Mouse (Mus musculus) embryonic facial prominence, embryonic 11.5 days (tissue): ENCODE measurements around the gene Dnajc12. TPM values are rescaled to one million over a fixed set of nuclear protein-coding genes. Genes with fewer than 3 reads are reported as not detected.
"Not testable (repeated sequence)": the region's sequence is repeated elsewhere in the genome, so short reads cannot be mapped to it uniquely, and the experiment has no call there.

Experiments
- ATAC-seq: fragments of 200-750 bp; cut with Nextera tagmentation; replicated peaks from 2 replicates; pipeline ENCODE4 v1.8.0; 2017; ENCODE audit warnings: low read depth; ENCODE audit not compliant: insufficient number of reproducible peaks, low FRiP score, low TSS enrichment
- DNase-seq: peaks from one replicate; pipeline ENCODE4 v3.0.0-alpha.2; 2015; ENCODE audit warnings: low spot score
- H3K27ac ChIP-seq: fragments of 300-500 bp; sonication (generic); replicated peaks from 2 replicates; pipeline ENCODE4 v1.5.1; 2014; ENCODE audit warnings: mild to moderate bottlenecking, low read depth, low read length, control low read depth
- H3K27me3 ChIP-seq: fragments of 300-500 bp; sonication (generic); 2 replicates; pipeline ENCODE4 v1.6.1; 2014; ENCODE audit warnings: mild to moderate bottlenecking, low read length, moderate library complexity, mixed read lengths; ENCODE audit not compliant: control insufficient read depth, insufficient read depth
- H3K36me3 ChIP-seq: fragments of 300-500 bp; sonication (generic); replicated peaks from 2 replicates; pipeline ENCODE4 v1.6.1; 2014; ENCODE audit warnings: low read depth, mild to moderate bottlenecking, low read length, moderate library complexity, mixed read lengths; ENCODE audit not compliant: control insufficient read depth, insufficient read depth
- H3K4me1 ChIP-seq: fragments of 300-500 bp; sonication (generic); 2 replicates; pipeline ENCODE4 v1.6.1; 2014; ENCODE audit warnings: low read length, mixed read lengths; ENCODE audit not compliant: control insufficient read depth, insufficient read depth
- H3K4me2 ChIP-seq: fragments of 300-500 bp; sonication (generic); 2 replicates; pipeline ENCODE4 v1.6.1; 2014; ENCODE audit warnings: low read depth, mild to moderate bottlenecking, control low read depth, low read length, moderate library complexity
- H3K4me3 ChIP-seq: fragments of 300-500 bp; sonication (generic); 2 replicates; pipeline ENCODE4 v1.5.1; 2014; ENCODE audit warnings: low read depth, low read length, control low read depth
- H3K9ac ChIP-seq: fragments of 300-500 bp; sonication (generic); replicated peaks from 2 replicates; pipeline ENCODE4 v1.6.1; 2014; ENCODE audit warnings: mild to moderate bottlenecking, control low read depth, low read length
- H3K9me3 ChIP-seq: fragments of 300-500 bp; sonication (generic); replicated peaks from 2 replicates; pipeline ENCODE4 v1.6.1; 2016; ENCODE audit warnings: mild to moderate bottlenecking, low read length, inconsistent platforms, mixed read lengths; ENCODE audit not compliant: control insufficient read depth
- WGBS: fragments of 180-500 bp; shearing (Covaris S2); extraction: QIAGEN DNeasy Blood & Tissue Kit; methylation state at CpG from one replicate; pipeline ENCODE4 v1.1.7; 2014; 5-methylcytosine and 5-hydroxymethylcytosine counted together
- polyA plus RNA-seq: library from polyadenylated mRNA; unstranded; fragments of >200 nt; fragmentation: Nextera tagmentation; extraction: Ambion mirVana; gene quantifications from 2 replicates; pipeline ENCODE4 v1.2.1, GENCODE M21; 2014

Dnajc12 gene
- polyA plus RNA-seq, 1 experiment from 2014 or later, result 14.5 TPM

DNA sequence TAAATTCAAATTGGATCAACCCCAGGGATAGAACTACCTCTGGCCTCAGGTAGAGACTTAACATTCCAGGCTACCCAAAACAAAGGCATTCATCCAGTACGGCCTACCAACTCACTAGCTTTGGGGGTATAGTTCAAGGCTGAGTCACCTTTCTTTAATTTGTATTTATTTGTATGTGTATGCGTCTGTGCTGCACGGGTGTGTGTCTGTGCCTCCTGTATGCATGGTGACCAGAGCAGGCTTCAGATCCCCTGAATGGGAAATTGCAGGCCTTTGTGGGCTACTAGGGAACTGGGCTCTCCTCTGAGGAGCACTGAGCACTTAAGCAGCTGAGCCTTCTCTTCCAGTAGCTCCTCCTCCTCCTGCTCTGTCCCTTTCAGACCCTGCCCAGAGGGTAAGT is 34.0 kb upstream of the Dnajc12 start:
- Histone ChIP-seq H3K27ac (no peak overlapping the region), H3K4me1 (no peaks in the 10 kb centered on the region), H3K36me3 (no peaks in the 10 kb centered on the region), H3K4me3 (no peak overlapping the region), H3K9me3 (no peaks in the 10 kb centered on the region), H3K9ac (no peak overlapping the region), H3K4me2 (no peak overlapping the region), H3K27me3 (no peaks in the 10 kb centered on the region)
- ATAC-seq (no peak), DNase-seq (no peak)
- WGBS, result 40% methylated on average over 3 of the region's 3 CpGs

DNA sequence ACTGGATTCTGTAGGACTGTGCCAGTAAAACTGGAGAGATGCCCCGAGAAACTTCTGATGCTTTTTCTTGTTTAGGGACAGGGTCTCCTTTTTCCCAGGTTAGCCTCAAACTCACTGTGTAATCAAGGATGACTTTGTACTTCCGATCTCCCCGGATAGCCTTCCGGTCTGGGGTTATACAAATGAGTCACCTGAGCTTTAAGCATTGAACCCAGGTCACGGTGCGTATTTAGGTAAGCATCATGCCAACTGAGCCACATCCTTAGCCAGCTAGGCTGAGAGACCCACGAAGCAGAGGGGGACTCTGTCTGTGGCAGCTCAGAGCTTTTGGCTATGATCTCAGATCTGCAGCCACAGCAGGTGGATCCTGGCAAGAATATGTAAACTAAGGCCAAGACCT is 31.6 kb upstream of the Dnajc12 start:
- Histone ChIP-seq H3K27ac (no peak overlapping the region), H3K27me3 (no peaks in the 10 kb centered on the region), H3K4me1 (no peaks in the 10 kb centered on the region), H3K9ac (no peak overlapping the region), H3K4me3 (no peak overlapping the region), H3K4me2 (no peak overlapping the region), H3K9me3 (no peaks in the 10 kb centered on the region), H3K36me3 (no peaks in the 10 kb centered on the region)
- ATAC-seq (no peak), DNase-seq (no peak)
- WGBS, result 90% methylated on average over 7 of the region's 7 CpGs

DNA sequence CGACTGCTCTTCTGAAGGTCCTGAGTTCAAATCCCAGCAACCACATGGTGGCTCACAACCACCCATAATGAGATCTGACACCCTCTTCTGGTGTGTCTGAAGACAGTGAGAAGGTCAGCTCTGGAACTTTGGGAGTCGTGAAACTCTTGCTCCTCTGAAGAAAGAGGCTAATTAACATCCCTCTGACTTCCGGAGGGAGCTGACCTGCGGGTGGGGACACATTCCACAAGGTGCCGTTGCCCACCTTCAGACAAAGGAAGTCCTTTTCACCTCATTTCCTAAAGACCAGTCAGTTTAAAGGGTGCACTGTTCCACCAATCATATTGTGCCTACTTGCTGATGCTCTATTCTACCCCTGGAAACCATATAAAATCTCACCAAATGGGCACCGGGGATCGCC is 31.1 kb upstream of the Dnajc12 start:
- not testable (repeated sequence) for H3K27me3 ChIP-seq, H3K4me1 ChIP-seq, H3K27ac ChIP-seq, H3K9me3 ChIP-seq, ATAC-seq, H3K4me3 ChIP-seq, H3K9ac ChIP-seq, H3K36me3 ChIP-seq, DNase-seq, H3K4me2 ChIP-seq
- 85% methylated on average over 7 of the region's 7 CpGs for WGBS

DNA sequence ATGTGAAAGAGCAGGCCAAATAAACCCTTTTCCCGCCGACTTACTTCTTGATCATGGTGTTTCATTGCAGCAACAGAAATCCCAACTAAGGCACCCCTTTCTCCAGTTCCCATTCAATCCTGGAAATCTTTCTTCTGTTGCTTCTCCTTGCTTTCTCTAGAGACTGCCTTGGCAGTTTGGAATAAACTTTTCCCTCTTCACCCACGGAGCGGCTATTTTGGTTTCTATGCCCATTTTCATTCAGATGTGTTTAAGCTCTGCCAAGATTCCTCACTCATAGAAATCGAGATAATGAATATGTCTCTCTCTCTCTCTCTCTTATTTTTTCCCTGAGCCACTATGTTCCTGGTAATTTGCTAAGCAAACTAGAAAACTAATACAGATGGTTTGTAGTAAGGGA is 30.1 kb upstream of the Dnajc12 start:
- Histone ChIP-seq H3K27me3 (no peaks in the 10 kb centered on the region), H3K9me3 (no peaks in the 10 kb centered on the region), H3K9ac (no peak overlapping the region), H3K36me3 (no peaks in the 10 kb centered on the region), H3K4me2 (no peak overlapping the region), H3K4me1 (no peaks in the 10 kb centered on the region), H3K4me3 (no peak overlapping the region), H3K27ac (no peak overlapping the region)
- ATAC-seq (no peak), DNase-seq (no peak)
- WGBS, result 93% methylated on average over 5 of the region's 5 CpGs

DNA sequence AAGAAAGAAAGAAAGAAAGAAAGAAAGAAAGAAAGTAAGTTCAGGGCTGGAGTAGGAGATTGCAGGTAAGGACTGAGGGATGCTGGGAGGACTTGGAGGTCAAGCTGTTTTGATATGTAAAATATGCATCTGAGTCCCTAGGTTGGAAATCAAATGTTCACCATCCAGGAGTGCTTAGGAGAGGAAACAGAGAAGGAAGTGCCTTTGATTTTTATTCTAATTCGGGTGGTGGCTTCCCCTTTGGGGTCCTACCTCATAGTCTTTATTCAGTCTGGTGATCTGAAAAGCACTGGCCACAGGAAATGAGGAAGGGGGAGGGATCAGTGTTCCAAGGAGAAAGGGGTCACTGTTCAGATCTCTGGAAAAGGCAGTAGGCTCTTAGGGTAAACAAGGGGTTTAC is 21.7 kb upstream of the Dnajc12 start:
- no peak overlapping the region for H3K4me3 ChIP-seq
- no peaks in the 10 kb centered on the region for H3K4me1 ChIP-seq
- H3K9me3 ChIP-seq, result no peaks in the 10 kb centered on the region
- DNase-seq (no peak), ATAC-seq (no peak)
- H3K27ac ChIP-seq, result no peak overlapping the region
- no peak overlapping the region for H3K9ac ChIP-seq
- no peaks in the 10 kb centered on the region for H3K27me3 ChIP-seq
- no peaks in the 10 kb centered on the region for H3K36me3 ChIP-seq
- WGBS, result 57% methylated on average over 1 of the region's 1 CpGs
- H3K4me2 ChIP-seq, result no peak overlapping the region

DNA sequence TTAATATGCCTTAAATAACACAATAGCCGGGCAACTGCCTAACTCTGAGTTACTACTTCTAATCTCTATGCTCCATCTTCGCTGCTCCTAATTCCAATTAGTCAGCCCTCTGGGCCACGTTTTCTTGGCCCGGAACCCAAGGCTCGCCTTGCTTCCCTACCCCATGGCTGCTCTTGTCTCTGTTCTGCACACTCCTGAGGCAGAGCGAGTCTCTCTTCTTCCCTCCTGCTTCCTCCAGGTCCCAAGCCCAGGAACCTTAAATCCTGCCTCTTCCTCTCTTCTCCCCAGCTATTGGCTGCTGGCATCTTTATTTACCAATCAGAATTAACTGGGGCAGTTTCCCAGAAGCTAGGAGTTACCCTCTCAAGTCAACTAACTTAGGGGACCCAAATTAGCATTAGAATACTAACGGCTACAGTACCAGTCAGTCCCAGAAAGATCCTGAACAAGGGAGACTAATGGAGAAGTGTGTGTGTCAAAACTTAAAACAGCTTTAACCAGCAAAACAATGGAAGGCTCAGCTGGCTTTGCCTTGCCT is 16.3 kb upstream of the Dnajc12 start:
- Histone ChIP-seq H3K9ac (no peak overlapping the region), H3K36me3 (no peaks in the 10 kb centered on the region), H3K27ac (no peak overlapping the region), H3K9me3 (no peaks in the 10 kb centered on the region), H3K27me3 (no peaks in the 10 kb centered on the region), H3K4me3 (no peak overlapping the region), H3K4me2 (no peak overlapping the region), H3K4me1 (no peaks in the 10 kb centered on the region)
- WGBS, result 62% methylated on average over 7 of the region's 7 CpGs
- DNase-seq (no peak), ATAC-seq (no peak)

DNA sequence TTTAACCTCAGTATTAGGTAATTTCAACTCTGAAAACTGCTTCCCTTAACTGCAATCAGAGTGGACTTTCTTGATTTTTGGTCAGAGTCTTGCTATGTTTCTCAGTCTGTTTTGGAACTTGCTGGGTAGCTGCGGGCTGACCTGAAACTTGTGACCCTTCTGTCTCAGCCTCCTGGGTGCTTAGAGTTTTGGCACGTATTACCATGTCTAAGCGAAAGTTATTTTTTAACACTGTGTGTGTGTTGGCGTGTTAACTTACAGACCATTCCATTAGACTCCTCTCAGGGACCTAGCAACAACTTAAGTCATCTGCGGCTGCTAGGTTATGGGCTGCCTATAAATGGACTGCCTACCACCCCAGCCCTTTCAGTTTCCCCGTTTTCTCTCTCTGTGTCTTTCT is 14.9 kb upstream of the Dnajc12 start:
- no peak overlapping the region for H3K4me2 ChIP-seq
- no peak overlapping the region for H3K9ac ChIP-seq
- no peak overlapping the region for H3K4me3 ChIP-seq
- 73% methylated on average over 6 of the region's 6 CpGs for WGBS
- no peaks in the 10 kb centered on the region for H3K36me3 ChIP-seq
- H3K4me1 ChIP-seq, result no peaks in the 10 kb centered on the region
- H3K27me3 ChIP-seq, result no peaks in the 10 kb centered on the region
- H3K27ac ChIP-seq, result no peak overlapping the region
- no peak for ATAC-seq
- no peaks in the 10 kb centered on the region for H3K9me3 ChIP-seq
- no peak for DNase-seq

DNA sequence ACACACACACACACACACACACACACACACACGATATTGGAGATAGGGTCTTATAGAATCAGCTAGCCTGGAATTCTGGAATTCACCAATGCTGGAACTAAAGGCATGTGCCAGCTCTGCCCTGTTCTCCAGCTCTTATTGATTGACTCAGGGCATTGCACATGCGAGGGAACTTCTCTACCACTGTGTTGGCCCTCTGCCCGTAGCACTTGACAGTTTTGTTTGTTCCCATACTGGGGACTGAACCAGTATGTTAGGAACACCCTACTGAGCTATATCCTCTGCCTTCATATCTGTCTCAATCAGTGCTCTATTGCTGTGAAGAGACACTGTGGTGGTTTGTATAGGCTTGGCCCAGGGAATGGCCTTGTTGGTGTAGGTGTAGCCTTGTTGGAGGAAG is 14.2 kb upstream of the Dnajc12 start:
- WGBS, result 84% methylated on average over 3 of the region's 3 CpGs
- Histone ChIP-seq H3K27me3 (no peaks in the 10 kb centered on the region), H3K4me2 (no peak overlapping the region), H3K4me1 (no peaks in the 10 kb centered on the region), H3K9ac (no peak overlapping the region), H3K4me3 (no peak overlapping the region), H3K36me3 (no peaks in the 10 kb centered on the region), H3K27ac (no peak overlapping the region), H3K9me3 (no peaks in the 10 kb centered on the region)
- no peak for DNase-seq
- no peak for ATAC-seq
